Mouse (Mus musculus): ENCODE measurements at regions not wholly inside any gene's neighbourhood (a gene's known extent, or its start where the extent isn't known, plus 50 kb on each side); places are given as distances from the start of the nearest gene placed in this dataset.

DNA sequence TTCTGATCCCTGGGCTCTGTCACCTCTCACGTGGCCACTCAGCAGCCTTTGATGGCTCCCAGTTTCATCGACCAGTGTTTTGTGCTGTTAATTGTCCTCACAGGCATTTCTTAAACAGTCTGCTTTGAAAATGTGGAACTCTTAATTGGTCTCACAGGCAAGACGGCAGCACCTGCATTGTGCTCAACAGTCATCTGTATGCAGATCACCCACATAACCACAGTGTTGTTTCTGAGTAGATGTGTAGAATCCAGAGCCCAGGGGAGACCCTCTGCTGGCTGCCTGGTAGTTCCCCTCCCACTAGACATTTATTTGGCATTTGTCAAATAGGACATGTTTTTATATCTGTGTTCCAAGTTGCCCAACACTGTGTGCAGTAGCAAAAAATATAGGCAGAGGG is 304.3 kb downstream of the Nucb2 start:
- no peaks in the 10 kb centered on the region for H3K27me3 ChIP-seq
- H3K27ac ChIP-seq, result no peak overlapping the region
- no peak for ATAC-seq (ENCODE audit: low FRiP score)
- no peaks in the 10 kb centered on the region for H3K9me3 ChIP-seq
- peaks cover 10% of the 10 kb centered on the region for H3K4me1 ChIP-seq (replicated peaks)
- WGBS, result 46% methylated on average over 3 of the region's 3 CpGs
- no peak overlapping the region for H3K4me3 ChIP-seq
- H3K9ac ChIP-seq, result no peak overlapping the region
- no peaks in the 10 kb centered on the region for H3K36me3 ChIP-seq
- H3K4me2 ChIP-seq, result no peak overlapping the region

DNA sequence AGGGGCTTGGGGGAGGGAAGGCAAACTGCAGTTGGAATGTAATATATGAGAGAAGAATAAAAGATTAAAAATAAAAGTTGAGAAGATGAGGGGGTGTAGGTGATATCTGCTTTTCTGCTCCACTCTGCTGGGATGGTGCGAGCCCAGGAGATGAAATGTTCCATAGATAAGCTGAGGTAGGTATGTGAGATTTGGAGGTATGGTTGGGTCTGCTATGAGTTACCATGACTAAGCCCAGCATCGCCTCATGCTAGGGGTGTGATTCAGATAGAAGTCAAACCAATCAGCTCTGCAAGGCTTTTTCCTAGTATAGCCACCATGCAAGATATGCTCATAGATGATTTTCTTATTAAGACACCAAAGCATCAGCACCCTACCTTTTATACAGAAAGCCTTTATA is 312.3 kb downstream of the Nucb2 start:
- no peak for ATAC-seq (ENCODE audit: low FRiP score)
- H3K27me3 ChIP-seq, result no peaks in the 10 kb centered on the region
- H3K9me3 ChIP-seq, result no peaks in the 10 kb centered on the region
- H3K4me1 ChIP-seq (replicated peaks), result no peaks in the 10 kb centered on the region
- H3K27ac ChIP-seq, result no peak overlapping the region
- H3K9ac ChIP-seq, result no peak overlapping the region
- 93% methylated on average over 2 of the region's 2 CpGs for WGBS
- H3K4me3 ChIP-seq, result no peak overlapping the region
- no peaks in the 10 kb centered on the region for H3K36me3 ChIP-seq
- no peak overlapping the region for H3K4me2 ChIP-seq

DNA sequence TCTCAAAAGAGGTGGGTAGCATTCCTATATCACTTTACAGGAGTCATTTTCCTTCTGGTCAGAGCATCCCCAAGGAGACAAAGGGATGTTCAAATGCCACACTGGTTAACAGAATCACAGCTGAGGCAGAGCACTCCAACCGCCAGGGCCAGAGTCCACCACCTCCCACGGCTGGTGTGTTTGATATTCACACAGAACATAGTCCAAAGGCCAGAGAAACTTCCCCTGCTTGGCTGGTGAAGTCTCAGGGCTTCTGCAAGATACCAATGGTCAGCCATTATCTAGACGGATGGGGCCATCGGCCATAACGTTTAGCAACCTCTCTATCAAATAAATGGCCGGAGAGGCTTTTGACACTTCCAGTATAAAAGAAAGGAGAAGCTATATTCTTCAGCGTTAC is 313.8 kb downstream of the Nucb2 start:
- 87% methylated on average over 7 of the region's 7 CpGs for whole genome bisulfite sequencing
- H3K27ac ChIP-seq, result no peak overlapping the region
- H3K4me2 ChIP-seq, result no peak overlapping the region
- H3K4me1 ChIP-seq (replicated peaks), result no peaks in the 10 kb centered on the region
- no peaks in the 10 kb centered on the region for H3K36me3 ChIP-seq
- no peaks in the 10 kb centered on the region for H3K9me3 ChIP-seq
- ATAC-seq (ENCODE audit: low FRiP score), result no peak
- H3K9ac ChIP-seq, result no peak overlapping the region
- H3K4me3 ChIP-seq, result no peak overlapping the region
- no peaks in the 10 kb centered on the region for H3K27me3 ChIP-seq

DNA sequence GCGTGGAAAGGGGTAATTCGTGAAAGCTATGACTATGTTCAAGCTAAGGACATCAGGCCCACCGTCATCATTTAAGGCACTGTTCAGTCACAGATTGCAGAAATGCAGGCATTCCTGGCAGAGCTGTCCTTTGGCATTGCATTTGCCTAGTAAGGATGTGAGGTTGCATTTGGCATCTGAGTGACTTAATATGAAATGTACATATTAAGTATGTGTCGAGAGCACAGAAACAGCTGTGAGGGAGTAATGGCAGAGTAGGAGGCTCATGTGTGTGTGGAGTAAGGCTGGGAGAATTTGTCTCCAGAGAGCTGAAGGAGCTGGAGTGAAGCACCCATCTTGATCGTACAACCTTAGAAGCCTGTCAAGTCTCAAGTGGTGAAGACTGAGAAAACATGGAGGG is 316.4 kb downstream of the Nucb2 start:
- Histone ChIP-seq H3K4me3 (no peak overlapping the region), H3K4me2 (no peak overlapping the region), H3K9me3 (no peaks in the 10 kb centered on the region), H3K36me3 (no peaks in the 10 kb centered on the region), H3K4me1 (replicated peaks) (no peaks in the 10 kb centered on the region), H3K27ac (no peak overlapping the region), H3K9ac (no peak overlapping the region), H3K27me3 (no peaks in the 10 kb centered on the region)
- no peak for ATAC-seq (ENCODE audit: low FRiP score)
- 93% methylated on average over 5 of the region's 5 CpGs for WGBS

DNA sequence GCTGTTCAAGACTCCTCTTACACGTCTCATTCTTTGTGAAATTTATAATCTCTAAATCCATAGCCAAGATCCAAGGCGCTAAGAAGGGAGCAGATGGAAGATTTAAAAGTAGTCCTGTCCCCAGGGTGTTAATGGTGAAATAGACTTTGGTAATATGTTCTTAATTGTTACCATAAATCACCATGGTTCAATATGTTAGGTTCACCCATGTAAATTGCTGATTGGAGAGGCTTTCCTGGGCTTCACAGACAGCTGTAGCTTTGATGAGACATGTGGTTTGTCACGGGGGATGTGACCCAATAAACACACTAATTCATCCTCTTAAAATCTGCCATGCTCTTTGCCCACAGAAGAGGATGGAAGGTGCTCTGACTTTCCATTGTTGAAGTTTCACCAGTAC is 338.7 kb downstream of the Nucb2 start:
- Histone ChIP-seq H3K27ac (no peak overlapping the region), H3K36me3 (no peaks in the 10 kb centered on the region), H3K4me2 (no peak overlapping the region), H3K9me3 (no peaks in the 10 kb centered on the region), H3K27me3 (no peaks in the 10 kb centered on the region), H3K4me3 (no peak overlapping the region), H3K9ac (no peak overlapping the region), H3K4me1 (replicated peaks) (0 out of 2 replicates have a peak, but pooled peaks cover 4% of the 10 kb centered on the region)
- ATAC-seq (ENCODE audit: low FRiP score), result no peak
- WGBS, result 49% methylated on average over 3 of the region's 3 CpGs

DNA sequence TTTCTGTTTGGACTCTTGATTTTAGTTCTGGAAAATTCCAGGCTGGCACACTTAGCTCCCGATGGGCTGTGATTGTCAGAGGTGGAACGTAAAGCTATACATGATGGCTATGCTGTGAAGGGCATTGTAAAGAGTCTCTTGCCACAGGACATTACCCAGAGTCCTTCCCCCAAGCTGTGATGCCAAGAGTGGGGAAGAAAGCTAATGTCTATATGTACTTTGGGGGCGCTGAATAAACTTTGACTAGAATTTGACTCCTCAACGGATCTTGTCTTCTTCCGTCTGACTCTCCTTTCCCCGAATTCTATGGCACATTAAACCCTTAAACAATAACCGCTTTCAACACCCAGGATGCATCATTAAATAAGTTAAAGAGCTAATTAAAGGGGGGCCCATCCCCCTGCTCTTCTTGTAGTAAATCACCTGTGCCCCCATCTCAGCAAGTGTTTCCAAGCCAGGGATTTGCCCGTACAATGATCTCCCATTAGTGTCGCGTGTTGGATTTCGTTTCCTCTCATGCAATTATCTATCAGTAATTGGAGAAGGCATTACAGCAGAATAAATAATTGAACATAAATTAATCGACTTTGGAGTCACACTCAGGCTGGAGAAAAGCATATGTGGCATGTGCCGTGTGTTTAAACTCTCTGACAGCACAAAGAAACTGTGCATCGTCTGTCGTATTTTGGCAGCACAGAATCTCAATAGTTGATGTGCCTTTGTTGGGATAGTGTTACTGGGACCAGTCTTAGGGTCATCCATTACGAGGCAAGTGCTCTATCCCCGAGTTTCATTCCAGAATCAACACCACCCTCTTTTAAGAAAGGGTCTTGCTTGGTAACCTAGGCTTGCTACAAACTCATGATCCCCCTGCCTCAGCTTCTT is 343.9 kb downstream of the Nucb2 start:
- H3K4me3 ChIP-seq, result no peak overlapping the region
- no peak; the same call in 1 of the 2 replicates for ATAC-seq (ENCODE audit: low FRiP score)
- no peak overlapping the region for H3K4me2 ChIP-seq
- H3K9ac ChIP-seq, result no peak overlapping the region
- no peaks in the 10 kb centered on the region for H3K9me3 ChIP-seq
- 0 out of 2 replicates have a peak, but pooled peaks cover 1% of the 10 kb centered on the region for H3K4me1 ChIP-seq (replicated peaks)
- no peaks in the 10 kb centered on the region for H3K36me3 ChIP-seq
- WGBS, result 69% methylated on average over 17 of the region's 17 CpGs
- H3K27ac ChIP-seq, result no peak overlapping the region
- no peaks in the 10 kb centered on the region for H3K27me3 ChIP-seq

DNA sequence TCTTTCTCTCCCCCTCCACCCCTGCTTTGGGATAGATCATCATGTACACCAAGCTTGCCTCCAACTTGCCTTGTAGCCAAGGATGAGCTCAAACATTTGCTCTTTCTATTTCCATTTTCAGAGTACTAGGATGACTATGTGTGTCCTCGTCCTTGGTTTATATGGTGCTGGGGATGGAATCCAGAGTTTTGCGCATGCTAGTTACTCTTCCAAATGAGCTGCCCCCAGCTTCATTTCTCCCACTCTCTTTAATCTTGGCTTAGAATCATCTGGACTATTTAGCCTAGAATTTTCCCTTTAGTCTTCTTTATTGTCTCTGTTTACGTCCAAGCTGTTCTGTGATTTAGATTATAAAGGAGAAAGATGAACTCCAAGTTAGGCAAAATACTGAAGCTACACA is 349.2 kb downstream of the Nucb2 start:
- H3K36me3 ChIP-seq, result no peaks in the 10 kb centered on the region
- no peaks in the 10 kb centered on the region for H3K4me1 ChIP-seq (replicated peaks)
- no peaks in the 10 kb centered on the region for H3K27me3 ChIP-seq
- 91% methylated on average over 3 of the region's 3 CpGs for WGBS
- no peaks in the 10 kb centered on the region for H3K9me3 ChIP-seq
- no peak overlapping the region for H3K27ac ChIP-seq
- no peak overlapping the region for H3K4me2 ChIP-seq
- no peak overlapping the region for H3K9ac ChIP-seq
- H3K4me3 ChIP-seq, result no peak overlapping the region
- ATAC-seq (ENCODE audit: low FRiP score), result no peak

DNA sequence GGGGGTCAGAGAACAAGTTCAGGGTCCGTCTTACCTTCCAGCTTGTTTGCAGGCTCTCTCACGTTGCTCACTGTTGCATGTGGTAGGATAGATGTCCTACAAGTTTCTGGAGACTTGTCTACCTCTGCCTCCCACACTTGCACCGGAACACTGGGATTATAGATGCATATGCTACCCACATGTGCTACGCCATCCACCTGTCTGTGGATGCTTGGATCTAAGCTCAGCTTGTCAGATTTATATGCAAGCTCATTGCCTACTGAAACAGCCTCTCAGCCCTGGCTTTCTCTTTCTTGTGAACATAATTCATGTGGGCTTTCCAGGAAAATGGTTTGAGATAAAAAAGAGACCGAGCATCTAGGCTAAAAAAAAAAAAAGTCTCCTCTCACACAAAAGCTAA is 353.0 kb downstream of the Nucb2 start:
- no peak overlapping the region for H3K4me3 ChIP-seq
- WGBS, result 78% methylated on average over 5 of the region's 5 CpGs
- no peaks in the 10 kb centered on the region for H3K9me3 ChIP-seq
- no peak for ATAC-seq (ENCODE audit: low FRiP score)
- H3K36me3 ChIP-seq, result no peaks in the 10 kb centered on the region
- H3K4me2 ChIP-seq, result no peak overlapping the region
- H3K9ac ChIP-seq, result no peak overlapping the region
- H3K27me3 ChIP-seq, result no peaks in the 10 kb centered on the region
- H3K27ac ChIP-seq, result no peak overlapping the region
- H3K4me1 ChIP-seq (replicated peaks), result no peaks in the 10 kb centered on the region

DNA sequence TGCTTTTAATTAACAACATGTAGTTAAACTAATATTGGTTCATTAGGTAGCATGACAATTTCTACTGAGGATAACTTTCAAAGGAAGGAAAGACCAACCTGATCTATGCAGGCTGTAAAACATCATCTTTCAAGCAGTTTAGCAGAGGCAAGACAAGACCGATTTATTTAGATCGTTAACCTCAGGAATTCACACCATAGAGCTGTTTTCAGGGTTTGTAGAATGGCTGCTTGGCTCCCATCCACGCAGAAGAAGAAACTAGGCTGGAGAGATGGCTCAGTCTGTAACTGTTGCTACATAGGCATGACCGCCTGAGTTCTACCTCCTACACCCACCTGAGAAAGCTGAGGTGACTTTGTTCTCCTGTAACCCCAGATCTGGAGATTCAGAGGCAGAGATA is 353.6 kb downstream of the Nucb2 start:
- Histone ChIP-seq H3K4me1 (replicated peaks) (no peaks in the 10 kb centered on the region), H3K36me3 (no peaks in the 10 kb centered on the region), H3K4me2 (no peak overlapping the region), H3K4me3 (no peak overlapping the region), H3K27ac (no peak overlapping the region), H3K9me3 (no peaks in the 10 kb centered on the region), H3K27me3 (no peaks in the 10 kb centered on the region), H3K9ac (no peak overlapping the region)
- 95% methylated on average over 4 of the region's 4 CpGs for WGBS
- ATAC-seq (ENCODE audit: low FRiP score), result no peak

DNA sequence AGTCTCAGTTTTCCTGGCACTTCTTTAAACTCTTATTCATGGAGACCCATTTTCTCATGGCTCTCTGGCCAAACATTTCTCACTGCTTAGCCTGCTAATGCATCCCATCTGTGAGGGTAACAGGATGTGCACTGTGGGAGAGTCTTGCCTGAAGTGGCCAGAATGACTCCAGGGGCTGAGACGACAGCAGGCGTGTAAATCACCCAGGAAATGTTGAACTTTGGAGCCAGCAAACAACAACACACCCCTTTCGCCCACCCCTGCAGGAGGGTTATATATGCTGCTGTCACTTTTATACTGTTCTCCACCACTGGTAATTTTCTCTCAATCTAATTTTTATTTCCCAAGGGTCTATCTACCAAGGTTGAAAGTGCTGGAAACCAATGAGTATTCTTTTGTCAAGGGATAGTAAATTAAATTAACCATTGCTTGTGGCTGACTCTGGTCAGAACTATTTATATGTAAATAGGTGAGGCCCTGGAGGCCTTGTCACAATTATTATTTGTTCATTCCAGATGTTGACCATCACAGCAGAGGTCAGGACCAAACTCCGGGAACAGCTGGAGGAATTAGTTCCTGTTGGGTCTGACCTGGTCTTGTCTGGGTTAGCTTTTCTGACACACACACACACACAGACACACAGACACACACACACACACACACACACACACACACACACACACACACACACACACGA is 378.2 kb downstream of the Nucb2 start:
- 42% methylated on average over 5 of the region's 5 CpGs for WGBS

DNA sequence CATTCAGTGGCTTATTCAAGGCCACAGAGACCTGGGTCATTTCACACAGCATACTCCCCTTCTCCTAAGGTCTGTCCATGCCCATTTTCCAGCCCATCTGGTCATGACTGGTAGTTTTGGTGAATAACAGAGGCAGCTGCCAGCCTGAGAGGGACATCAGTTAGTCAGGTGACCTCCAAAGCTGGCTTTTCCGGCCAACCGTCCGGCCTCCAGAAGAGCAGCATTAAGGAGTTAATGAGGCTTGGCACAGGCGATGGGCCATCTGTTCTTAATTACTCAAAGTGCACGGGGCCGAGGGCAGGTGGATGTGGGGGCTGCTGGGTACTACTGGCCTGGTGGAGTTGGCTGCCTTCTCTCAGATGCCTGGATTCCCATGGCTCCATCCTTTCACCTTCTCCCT is 389.7 kb downstream of the Nucb2 start:
- no peaks in the 10 kb centered on the region for H3K27me3 ChIP-seq
- H3K4me3 ChIP-seq, result no peak overlapping the region
- ATAC-seq (ENCODE audit: low FRiP score), result no peak; the same call in 1 of the 2 replicates
- no peaks in the 10 kb centered on the region for H3K9me3 ChIP-seq
- no peak overlapping the region for H3K4me2 ChIP-seq
- no peaks in the 10 kb centered on the region for H3K4me1 ChIP-seq (replicated peaks)
- H3K9ac ChIP-seq, result no peak overlapping the region
- H3K36me3 ChIP-seq, result no peaks in the 10 kb centered on the region
- 59% methylated on average over 6 of the region's 6 CpGs for WGBS
- no peak overlapping the region for H3K27ac ChIP-seq

More for the DNA sequence above, 378.2 kb downstream of the Nucb2 start:
- no peak overlapping the region for H3K9ac ChIP-seq
- ATAC-seq (ENCODE audit: low FRiP score), result no peak
- no peaks in the 10 kb centered on the region for H3K36me3 ChIP-seq
- H3K9me3 ChIP-seq, result no peaks in the 10 kb centered on the region
- H3K27ac ChIP-seq, result no peak overlapping the region
- no peak overlapping the region for H3K4me3 ChIP-seq
- no peaks in the 10 kb centered on the region for H3K27me3 ChIP-seq
- peaks cover 7% of the 10 kb centered on the region for H3K4me1 ChIP-seq (replicated peaks)
- H3K4me2 ChIP-seq, result no peak overlapping the region

DNA sequence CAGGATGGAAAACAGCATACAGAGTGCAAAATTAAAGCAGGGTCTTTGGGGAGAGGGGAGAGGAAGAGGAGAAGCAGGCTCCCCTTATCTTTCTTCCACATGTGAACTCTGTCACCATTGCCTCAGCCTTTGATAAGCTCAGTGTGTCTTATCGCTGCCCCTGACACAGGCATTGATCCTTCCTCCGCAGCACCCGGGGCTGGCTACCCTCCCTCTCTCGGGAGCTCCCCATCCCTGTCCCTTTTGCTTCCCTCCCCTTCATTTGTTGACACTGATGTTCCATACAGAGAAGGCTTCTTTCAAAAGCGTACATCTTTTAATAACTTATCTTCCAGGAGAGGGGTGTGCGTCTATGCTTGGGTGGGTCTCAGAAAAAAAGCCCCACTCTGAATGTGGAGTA is 411.6 kb downstream of the Nucb2 start:
- H3K36me3 ChIP-seq, result no peaks in the 10 kb centered on the region
- 58% methylated on average over 6 of the region's 6 CpGs for WGBS
- 0 out of 2 replicates have a peak, but pooled peaks have one; percentile 36 for ATAC-seq (ENCODE audit: low FRiP score)
- no peak overlapping the region for H3K4me2 ChIP-seq
- H3K27ac ChIP-seq, result no peak overlapping the region
- H3K27me3 ChIP-seq, result no peaks in the 10 kb centered on the region
- H3K9me3 ChIP-seq, result no peaks in the 10 kb centered on the region
- H3K4me1 ChIP-seq (replicated peaks), result no peaks in the 10 kb centered on the region; the same call in 1 of the 2 replicates
- H3K4me3 ChIP-seq, result no peak overlapping the region
- H3K9ac ChIP-seq, result no peak overlapping the region

Measured in hindbrain, embryonic 13.5 days (tissue).